Mouse (Mus musculus) forebrain, embryonic 15.5 days (tissue): ENCODE data around the gene Sms. TPM values are rescaled to one million over a fixed set of nuclear protein-coding genes. Genes with fewer than 3 reads are reported as not detected.

Experiments used
- ATAC-seq: fragments of 200-750 bp; cut with Nextera tagmentation; replicated peaks from 2 replicates; pipeline ENCODE4 v1.8.0; 2017; ENCODE audit warnings: mild to moderate bottlenecking, moderate TSS enrichment, moderate library complexity
- H3K27ac ChIP-seq: fragments of 300-500 bp; sonication (generic); replicated peaks from 2 replicates; pipeline ENCODE4 v1.5.1; 2015; ENCODE audit warnings: mild to moderate bottlenecking, inconsistent platforms
- H3K27me3 ChIP-seq: fragments of 300-500 bp; sonication (generic); 2 replicates; pipeline ENCODE4 v1.6.1; 2015; ENCODE audit warnings: inconsistent platforms
- H3K36me3 ChIP-seq: fragments of 300-500 bp; sonication (generic); 2 replicates; pipeline ENCODE4 v1.6.1; 2015; ENCODE audit warnings: mild to moderate bottlenecking, inconsistent platforms
- H3K4me1 ChIP-seq: fragments of 300-500 bp; sonication (generic); 2 replicates; pipeline ENCODE4 v1.6.1; 2015; ENCODE audit warnings: inconsistent platforms
- H3K4me2 ChIP-seq: fragments of 300-500 bp; sonication (generic); replicated peaks from 2 replicates; pipeline ENCODE4 v1.6.1; 2015; ENCODE audit warnings: mild to moderate bottlenecking, inconsistent platforms
- H3K4me3 ChIP-seq: fragments of 300-500 bp; sonication (generic); 2 replicates; pipeline ENCODE4 v1.5.1; 2015; ENCODE audit warnings: mild to moderate bottlenecking, inconsistent platforms
- H3K9ac ChIP-seq: fragments of 300-500 bp; sonication (generic); replicated peaks from 2 replicates; pipeline ENCODE4 v1.6.1; 2015; ENCODE audit warnings: mild to moderate bottlenecking, inconsistent platforms
- H3K9me3 ChIP-seq: fragments of 300-500 bp; sonication (generic); 2 replicates; pipeline ENCODE4 v1.6.1; 2016; ENCODE audit warnings: inconsistent platforms
- WGBS: fragments of 180-500 bp; shearing (Covaris S2); methylation state at CpG from one replicate; pipeline ENCODE4 v1.1.7; 2015; ENCODE audit warnings: mixed read lengths; 5-methylcytosine and 5-hydroxymethylcytosine counted together
- polyA plus RNA-seq: library from polyadenylated mRNA; unstranded; fragments of >200 nt; fragmentation: Nextera tagmentation; extraction: Ambion mirVana; gene quantifications from 2 replicates; pipeline ENCODE4 v1.2.1, GENCODE M21; 2015

Sms gene
- polyA plus RNA-seq, 1 experiment from 2014 or later = 115 TPM

DNA sequence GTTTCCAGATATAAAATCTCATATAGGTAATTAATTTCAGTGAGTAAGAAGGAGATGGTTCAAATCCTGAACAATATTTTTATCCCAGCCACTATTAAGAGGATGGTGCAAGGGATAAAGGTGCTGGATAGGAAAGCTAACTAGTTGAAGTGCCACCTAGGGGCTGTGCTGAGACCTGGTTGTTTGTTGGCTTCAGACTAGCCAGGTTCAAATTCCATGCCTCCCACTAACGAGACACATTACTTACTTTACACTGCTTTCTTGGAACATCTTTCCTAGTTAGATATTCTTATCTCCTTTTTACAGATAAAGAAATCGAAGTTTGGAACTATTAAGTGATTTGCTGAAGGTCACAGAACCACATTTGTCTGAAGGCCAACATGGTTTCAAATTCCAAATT is 72.6 kb downstream of the Sms start:
- WGBS = 47% methylated on average over 2 of the region's 2 CpGs
- Histone ChIP-seq H3K27ac (no peak overlapping the region), H3K4me3 (no peak overlapping the region), H3K4me1 (no peaks in the 10 kb centered on the region), H3K27me3 (no peaks in the 10 kb centered on the region), H3K4me2 (no peak overlapping the region), H3K9me3 (no peaks in the 10 kb centered on the region), H3K36me3 (no peaks in the 10 kb centered on the region), H3K9ac (no peak overlapping the region)
- ATAC-seq = no peak

DNA sequence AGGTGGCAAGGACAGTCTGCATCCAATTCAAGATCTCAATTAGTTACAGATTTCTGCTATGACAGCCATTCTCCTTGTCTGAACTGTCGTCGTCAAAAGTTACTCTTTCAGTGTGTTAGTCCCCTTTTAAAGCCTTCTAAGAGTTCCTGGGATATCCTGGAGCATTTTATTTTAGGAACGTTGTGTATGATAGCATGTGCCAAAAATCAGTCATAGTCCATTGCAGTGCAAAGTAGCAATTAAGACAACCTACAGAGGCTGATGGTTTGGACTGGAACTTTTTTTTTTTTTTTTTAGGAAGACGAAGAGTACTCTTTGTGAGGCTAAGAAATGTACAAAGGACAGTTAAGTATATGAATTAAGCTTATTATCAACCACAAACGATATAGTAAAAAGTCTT is 76.9 kb downstream of the Sms start, which contains the start of gene Phex:
Phex (minus strand) TSS at position 101 of the 400 bp plus-strand sequence.
- ATAC-seq = no peak

DNA sequence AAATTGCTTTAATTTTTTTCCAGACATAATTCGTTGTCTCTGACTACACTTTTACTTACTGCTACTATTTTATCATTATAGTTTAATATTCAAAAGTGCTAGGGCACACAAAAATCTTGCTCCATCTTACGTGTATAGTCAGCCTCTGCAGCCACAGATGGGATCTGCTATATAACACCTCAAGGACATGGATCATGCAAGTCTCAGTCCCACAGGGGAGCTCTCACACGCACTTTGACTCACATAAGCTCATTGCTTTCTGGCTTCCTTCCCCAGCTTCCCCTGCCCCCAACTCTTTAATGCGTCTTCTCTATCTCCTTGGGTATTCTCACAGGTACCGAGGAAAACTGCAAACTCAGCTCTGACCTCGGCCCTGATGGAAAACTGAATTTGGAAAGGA is 87.2 kb downstream of the Sms start:
- no peaks in the 10 kb centered on the region for H3K9me3 ChIP-seq
- no peaks in the 10 kb centered on the region for H3K36me3 ChIP-seq
- H3K4me2 ChIP-seq = no peak overlapping the region
- no peaks in the 10 kb centered on the region for H3K4me1 ChIP-seq
- ATAC-seq = no peak
- H3K27ac ChIP-seq = no peak overlapping the region
- H3K4me3 ChIP-seq = no peak overlapping the region
- no peaks in the 10 kb centered on the region for H3K27me3 ChIP-seq
- 76% methylated on average over 6 of the region's 6 CpGs for WGBS
- no peak overlapping the region for H3K9ac ChIP-seq

More for the DNA sequence above, 76.9 kb downstream of the Sms start, which contains the start of gene Phex:
- no peak within 1 kb of the TSS for H3K27ac ChIP-seq
- no peaks in the 10 kb centered on the region for H3K9me3 ChIP-seq
- no peaks in the 10 kb centered on the region for H3K36me3 ChIP-seq
- H3K27me3 ChIP-seq = no peaks in the 10 kb centered on the region
- H3K4me3 ChIP-seq = no peak within 1 kb of the TSS
- no peak within 1 kb of the TSS for H3K9ac ChIP-seq
- 41% methylated on average over 5 of the region's 5 CpGs for WGBS
- no peaks in the 10 kb centered on the region for H3K4me1 ChIP-seq
- H3K4me2 ChIP-seq = no peak within 1 kb of the TSS

Other genes starting within 250 kb of the Sms start
- gene Phex, start 77.0 kb downstream of the Sms start, polyA plus RNA-seq = 0.18 and 0.20 TPM in 2 replicates
- 2.7 and 2.8 TPM in 2 replicates for gene Yy2, start 76.7 kb upstream of the Sms start, polyA plus RNA-seq
- gene Mbtps2, start 106.4 kb upstream of the Sms start, polyA plus RNA-seq = 30.4 and 35.4 TPM in 2 replicates
- 0.19 TPM in 1 of 2 replicates, not detected in the other for gene Smpx, start 206.6 kb upstream of the Sms start, polyA plus RNA-seq